Mouse (Mus musculus): ENCODE data around the gene Gstt2. TPM values are rescaled to one million over a fixed set of nuclear protein-coding genes. Genes with fewer than 3 reads are reported as not detected.
A peak's percentile ranks its signal among the peaks of the same experiment; 100 is the strongest.

Gene Gstt2
- polyA plus RNA-seq (2012; rRNA removed), result 68.6 and 89.9 TPM in 2 replicates

GRCm38 (mm10) chr10:75837248-75837759, at the start of gene Gstt2:
TSS of gene Gstt2 (minus strand) at chr10:75837424.
- whole genome bisulfite sequencing, result 1% methylated on average over 21 of the region's 21 CpGs
- TF ChIP-seq CTCF (IDR thresholded peaks at IDR 0.05; ENCODE audit: extremely low read depth, insufficient read length, insufficient replicate concordance, low read depth, low read length), result peak; percentile 34; the same call in 1 of the 2 replicates
- TF ChIP-seq POLR2A (IDR thresholded peaks at IDR 0.05; ENCODE audit: low read depth, low read length), result peak; percentile 38

DNA sequence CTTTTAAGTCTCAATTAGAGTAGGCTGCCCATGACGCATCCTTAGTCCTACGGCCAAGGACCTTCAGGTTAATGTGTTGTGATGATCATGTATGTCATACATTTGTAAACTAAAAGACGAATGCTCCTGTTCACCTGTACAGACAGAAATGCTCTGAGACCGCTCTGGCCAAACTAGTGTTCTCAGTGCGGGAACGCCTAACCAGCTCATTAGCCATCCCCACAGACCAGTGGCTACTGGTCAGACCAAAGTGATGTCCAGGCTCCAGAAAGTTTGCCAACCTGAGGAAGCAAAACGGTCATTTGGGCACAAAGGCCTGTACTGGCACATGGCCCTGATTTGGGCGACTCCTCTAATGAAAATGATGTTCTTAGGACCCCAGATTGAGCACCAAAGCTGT, 47.5 kb upstream of the Gstt2 start:
- 94% methylated on average over 8 of the region's 8 CpGs for WGBS
- Histone ChIP-seq H3K4me3 (ENCODE audit: low read depth, low read length) (no peak overlapping the region), H3K27me3 (ENCODE audit: control insufficient read depth, insufficient read depth, low read length) (no peaks in the 10 kb centered on the region), H3K4me1 (ENCODE audit: control insufficient read depth, insufficient read depth, insufficient read length, low read length) (peaks cover 7% of the 10 kb centered on the region), H3K36me3 (ENCODE audit: control insufficient read depth, insufficient read depth, low read length) (no peaks in the 10 kb centered on the region), H3K27ac (ENCODE audit: insufficient read depth, low read depth, low read length) (no peak overlapping the region)
- TF ChIP-seq CTCF (IDR thresholded peaks at IDR 0.05; ENCODE audit: extremely low read depth, insufficient read length, insufficient replicate concordance, low read depth, low read length) (no peak), POLR2A (IDR thresholded peaks at IDR 0.05; ENCODE audit: low read depth, low read length) (no peak)

More at GRCm38 (mm10) chr10:75837248-75837759, at the start of gene Gstt2:
- Histone ChIP-seq H3K36me3 (ENCODE audit: control insufficient read depth, insufficient read depth, low read length) (no peaks in the 10 kb centered on the region), H3K4me3 (ENCODE audit: low read depth, low read length) (peak within 1 kb of the TSS; percentile 86), H3K27me3 (ENCODE audit: control insufficient read depth, insufficient read depth, low read length) (no peaks in the 10 kb centered on the region), H3K27ac (ENCODE audit: insufficient read depth, low read depth, low read length) (peak within 1 kb of the TSS; percentile 82), H3K4me1 (ENCODE audit: control insufficient read depth, insufficient read depth, insufficient read length, low read length) (peaks cover 10% of the 10 kb centered on the region)

DNA sequence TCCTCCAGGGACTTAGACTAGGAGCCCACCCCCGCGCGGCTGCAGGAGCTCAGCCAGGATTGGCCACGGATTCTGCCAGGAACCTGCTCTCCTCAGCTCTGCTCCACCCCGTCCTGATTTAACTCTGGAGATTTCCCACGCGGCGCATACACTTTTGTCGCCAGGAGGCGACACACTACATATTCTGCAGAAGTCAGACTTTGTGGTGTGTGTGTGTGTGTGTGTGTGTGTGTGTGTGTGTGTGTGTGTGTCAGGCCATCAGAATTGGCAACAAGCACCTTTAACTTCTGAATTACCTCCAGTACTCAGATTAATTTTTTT, 46.0 kb upstream of the Gstt2 start:
- Histone ChIP-seq H3K27me3 (ENCODE audit: control insufficient read depth, insufficient read depth, low read length) (no peaks in the 10 kb centered on the region), H3K36me3 (ENCODE audit: control insufficient read depth, insufficient read depth, low read length) (no peaks in the 10 kb centered on the region), H3K27ac (ENCODE audit: insufficient read depth, low read depth, low read length) (no peak overlapping the region), H3K4me3 (ENCODE audit: low read depth, low read length) (peak overlapping the region; percentile 32; the same call in 1 of the 2 replicates), H3K4me1 (ENCODE audit: control insufficient read depth, insufficient read depth, insufficient read length, low read length) (peaks cover 7% of the 10 kb centered on the region)
- no peak for TF ChIP-seq POLR2A (IDR thresholded peaks at IDR 0.05; ENCODE audit: low read depth, low read length)
- peak; percentile 53; the same call in 1 of the 2 replicates for TF ChIP-seq CTCF (IDR thresholded peaks at IDR 0.05; ENCODE audit: extremely low read depth, insufficient read length, insufficient replicate concordance, low read depth, low read length)
- WGBS, result 1% methylated on average over 10 of the region's 10 CpGs

DNA sequence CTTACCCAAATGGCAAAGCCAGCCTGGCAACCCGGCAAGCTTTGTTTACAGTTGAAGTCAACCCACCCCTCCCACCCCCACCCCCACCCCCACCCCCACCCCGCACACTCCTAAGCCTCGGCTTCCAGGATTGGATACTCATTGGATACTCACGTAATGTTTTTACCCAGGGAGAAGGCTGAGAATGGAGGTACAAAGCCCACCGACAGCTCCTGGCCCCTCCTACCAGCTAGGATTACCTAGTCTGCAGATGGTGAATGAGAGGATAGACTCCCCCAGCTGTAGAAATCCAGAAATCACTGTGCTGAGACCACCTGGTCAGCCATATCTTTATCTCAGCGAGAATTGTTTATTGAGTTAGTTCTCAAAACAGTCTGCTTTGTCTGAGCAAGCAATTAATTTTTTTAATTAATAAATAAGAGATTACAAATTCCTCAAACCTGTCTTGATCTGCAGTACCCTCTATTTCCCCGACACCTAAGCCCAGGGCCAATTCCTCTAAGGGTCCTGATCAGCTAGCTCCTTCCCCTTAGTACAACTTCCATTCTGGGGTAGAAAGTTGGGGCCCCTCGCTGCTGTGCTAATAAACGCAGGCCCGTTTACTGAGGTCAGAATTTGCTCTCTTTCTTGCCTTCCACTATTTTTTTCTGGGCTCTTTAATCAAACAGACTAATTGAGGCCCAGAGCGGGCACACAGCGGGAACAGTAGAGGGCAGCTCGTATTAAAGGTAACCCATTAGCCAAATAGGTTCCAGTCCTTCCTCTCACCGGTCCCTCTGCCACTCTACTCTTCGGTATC, 45.4 kb upstream of the Gstt2 start:
- Histone ChIP-seq H3K4me1 (ENCODE audit: control insufficient read depth, insufficient read depth, insufficient read length, low read length) (peaks cover 7% of the 10 kb centered on the region), H3K27ac (ENCODE audit: insufficient read depth, low read depth, low read length) (no peak overlapping the region), H3K36me3 (ENCODE audit: control insufficient read depth, insufficient read depth, low read length) (no peaks in the 10 kb centered on the region), H3K27me3 (ENCODE audit: control insufficient read depth, insufficient read depth, low read length) (no peaks in the 10 kb centered on the region), H3K4me3 (ENCODE audit: low read depth, low read length) (peak overlapping the region; percentile 32; the same call in 1 of the 2 replicates)
- 19% methylated on average over 15 of the region's 15 CpGs for WGBS
- TF ChIP-seq POLR2A (IDR thresholded peaks at IDR 0.05; ENCODE audit: low read depth, low read length), result no peak
- TF ChIP-seq CTCF (IDR thresholded peaks at IDR 0.05; ENCODE audit: extremely low read depth, insufficient read length, insufficient replicate concordance, low read depth, low read length), result no peak

DNA sequence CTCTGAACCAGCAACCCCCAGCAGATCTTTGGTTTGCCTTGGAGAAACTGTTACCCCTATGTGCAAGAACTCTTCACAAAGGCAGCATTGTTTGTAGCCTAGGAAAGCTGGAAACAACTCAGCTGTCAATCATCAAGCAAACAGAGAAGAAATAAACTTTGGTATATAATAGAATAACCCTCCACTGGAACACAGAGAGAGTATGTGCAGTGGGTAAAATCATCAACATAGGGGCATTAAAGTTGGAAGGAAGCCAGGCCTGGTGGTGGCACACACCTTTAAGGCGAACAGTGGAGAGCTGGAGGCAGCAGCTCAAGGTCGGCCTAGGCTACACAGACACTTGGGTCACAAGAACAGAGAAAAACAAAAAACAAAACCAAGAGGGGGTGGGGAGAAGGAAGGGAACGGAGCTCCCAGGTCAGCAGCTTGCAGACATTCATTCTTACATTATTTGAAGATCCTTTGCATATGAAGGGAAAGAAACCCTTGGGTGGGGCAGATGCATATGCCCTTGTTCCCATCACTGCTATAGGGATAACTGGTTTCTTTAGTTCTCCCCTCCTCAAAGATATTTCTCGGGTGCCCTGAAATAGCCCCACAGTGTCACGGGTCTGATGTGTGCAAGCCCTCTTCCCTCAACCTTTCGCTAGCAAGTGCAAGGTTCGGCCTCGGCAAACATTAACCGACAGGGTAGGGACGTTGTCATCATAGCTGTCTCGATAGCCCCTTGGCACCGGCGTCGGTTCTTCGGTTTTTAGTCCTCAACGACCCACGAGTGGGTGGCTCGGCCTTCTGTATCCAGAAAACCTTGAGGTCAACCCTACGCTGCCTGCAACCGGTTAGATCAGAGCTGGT, 44.6 kb upstream of the Gstt2 start:
- 20% methylated on average over 20 of the region's 20 CpGs for WGBS
- H3K4me1 ChIP-seq (ENCODE audit: control insufficient read depth, insufficient read depth, insufficient read length, low read length), result peaks cover 7% of the 10 kb centered on the region
- no peaks in the 10 kb centered on the region for H3K27me3 ChIP-seq (ENCODE audit: control insufficient read depth, insufficient read depth, low read length)
- no peaks in the 10 kb centered on the region for H3K36me3 ChIP-seq (ENCODE audit: control insufficient read depth, insufficient read depth, low read length)
- H3K4me3 ChIP-seq (ENCODE audit: low read depth, low read length), result peak overlapping the region; percentile 30; the same call in 1 of the 2 replicates
- no peak overlapping the region for H3K27ac ChIP-seq (ENCODE audit: insufficient read depth, low read depth, low read length)
- TF ChIP-seq POLR2A (IDR thresholded peaks at IDR 0.05; ENCODE audit: low read depth, low read length) (no peak), CTCF (IDR thresholded peaks at IDR 0.05; ENCODE audit: extremely low read depth, insufficient read length, insufficient replicate concordance, low read depth, low read length) (no peak)

DNA sequence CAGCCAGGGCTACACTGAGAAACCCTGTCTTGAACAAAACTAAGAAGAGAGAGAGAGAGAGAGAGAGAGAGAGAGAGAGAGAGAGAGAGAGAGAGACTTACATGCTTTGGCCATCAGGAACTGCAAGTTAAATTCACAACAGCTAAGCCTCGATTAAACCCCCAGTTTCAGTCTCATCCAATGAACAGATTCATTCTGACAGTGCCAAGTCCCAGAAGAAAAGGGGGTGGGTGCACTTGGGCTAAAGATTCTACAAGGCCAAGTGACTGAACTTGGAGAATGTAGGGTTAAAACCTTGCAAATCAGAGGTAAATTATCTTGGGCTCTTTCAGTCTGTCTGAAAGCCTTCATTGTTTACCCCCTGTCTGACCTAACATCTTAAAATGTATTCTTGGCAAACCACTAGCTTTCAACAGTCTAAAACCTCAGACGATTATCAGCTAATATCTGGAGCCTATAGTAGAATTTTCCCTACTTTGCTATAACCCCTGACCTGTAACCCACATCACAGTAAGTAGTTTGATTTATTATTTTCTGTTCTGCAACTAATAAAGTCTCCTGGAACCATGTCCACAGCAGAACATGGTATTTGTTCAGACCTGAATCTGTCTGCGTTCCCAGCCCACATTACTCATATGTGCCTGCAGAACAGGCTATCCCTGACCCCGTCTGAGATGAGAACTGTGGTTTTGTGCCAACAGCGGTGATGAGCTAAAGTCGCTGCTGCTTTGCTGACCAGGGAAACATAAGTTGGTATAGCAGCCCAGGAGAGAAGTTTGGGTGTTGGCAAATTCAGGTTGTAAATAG, 43.8 kb upstream of the Gstt2 start:
- no peaks in the 10 kb centered on the region for H3K36me3 ChIP-seq (ENCODE audit: control insufficient read depth, insufficient read depth, low read length)
- H3K4me1 ChIP-seq (ENCODE audit: control insufficient read depth, insufficient read depth, insufficient read length, low read length), result peaks cover 7% of the 10 kb centered on the region
- no peak for TF ChIP-seq POLR2A (IDR thresholded peaks at IDR 0.05; ENCODE audit: low read depth, low read length)
- H3K27ac ChIP-seq (ENCODE audit: insufficient read depth, low read depth, low read length), result no peak overlapping the region
- H3K4me3 ChIP-seq (ENCODE audit: low read depth, low read length), result no peak overlapping the region
- WGBS, result 29% methylated on average over 6 of the region's 6 CpGs
- no peaks in the 10 kb centered on the region for H3K27me3 ChIP-seq (ENCODE audit: control insufficient read depth, insufficient read depth, low read length)

Data from small intestine, adult 2 months (tissue).